Mouse (Mus musculus): ENCODE measurements around the gene Plekhj1. TPM values are rescaled to one million over a fixed set of nuclear protein-coding genes. Genes with fewer than 3 reads are reported as not detected.

The Plekhj1 gene
- total RNA-seq, 2 experiments from 2014 or later, result 43.9 to 78.7 TPM

GRCm38 (mm10) chr10:80806341-80807056, 8.1 kb upstream of the Plekhj1 start:
- peak; percentile 6; the same call in 1 of the 2 replicates for ATAC-seq (replicated peaks; ENCODE audit: poor library complexity)

- peak; percentile 77 for ATAC-seq (replicated peaks; ENCODE audit: poor library complexity)
Measured at GRCm38 (mm10) chr10:80805925-80806324, 7.5 kb upstream of the Plekhj1 start.

- ATAC-seq (replicated peaks; ENCODE audit: poor library complexity), result no peak
Measured at GRCm38 (mm10) chr10:80805322-80805721, 6.9 kb upstream of the Plekhj1 start.

GRCm38 (mm10) chr10:80804916-80805315, 6.5 kb upstream of the Plekhj1 start, which contains the start of gene Amh:
Amh (plus strand) TSS chr10:80805243.
- ATAC-seq (replicated peaks; ENCODE audit: poor library complexity), result no peak

- no peak for ATAC-seq (replicated peaks; ENCODE audit: poor library complexity)
Measured at GRCm38 (mm10) chr10:80804340-80804739, 5.9 kb upstream of the Plekhj1 start.

GRCm38 (mm10) chr10:80802996-80803395, 4.6 kb upstream of the Plekhj1 start:
- no peak for ATAC-seq (replicated peaks; ENCODE audit: poor library complexity)

GRCm38 (mm10) chr10:80802204-80802912, 3.9 kb upstream of the Plekhj1 start:
- no peak for ATAC-seq (replicated peaks; ENCODE audit: poor library complexity)

- ATAC-seq (replicated peaks; ENCODE audit: poor library complexity), result no peak
Measured at GRCm38 (mm10) chr10:80799070-80799566, 692 bp upstream of the Plekhj1 start.

GRCm38 (mm10) chr10:80797186-80798149, 958 bp downstream of the Plekhj1 start:
- ATAC-seq (replicated peaks; ENCODE audit: poor library complexity), result peak; percentile 32

- ATAC-seq (replicated peaks; ENCODE audit: poor library complexity), result no peak
Measured at GRCm38 (mm10) chr10:80796307-80796848, 2.0 kb downstream of the Plekhj1 start.

GRCm38 (mm10) chr10:80794750-80795149, 3.7 kb downstream of the Plekhj1 start:
- ATAC-seq (replicated peaks; ENCODE audit: poor library complexity), result no peak

- no peak for ATAC-seq (replicated peaks; ENCODE audit: poor library complexity)
Measured at GRCm38 (mm10) chr10:80793803-80794202, 4.6 kb downstream of the Plekhj1 start.

GRCm38 (mm10) chr10:80793033-80793784, 5.2 kb downstream of the Plekhj1 start:
- ATAC-seq (replicated peaks; ENCODE audit: poor library complexity), result no peak

- peak; percentile 9 for ATAC-seq (replicated peaks; ENCODE audit: poor library complexity)
Measured at GRCm38 (mm10) chr10:80792175-80793032, 6.0 kb downstream of the Plekhj1 start.

GRCm38 (mm10) chr10:80791476-80792174, 6.8 kb downstream of the Plekhj1 start:
- peak; percentile 38 for ATAC-seq (replicated peaks; ENCODE audit: poor library complexity)

GRCm38 (mm10) chr10:80790761-80791404, 7.5 kb downstream of the Plekhj1 start:
- no peak for ATAC-seq (replicated peaks; ENCODE audit: poor library complexity)

GRCm38 (mm10) chr10:80787517-80787916, 10.9 kb downstream of the Plekhj1 start:
- no peak for ATAC-seq (replicated peaks; ENCODE audit: poor library complexity)

GRCm38 (mm10) chr10:80785963-80786362, 12.5 kb downstream of the Plekhj1 start:
- no peak for ATAC-seq (replicated peaks; ENCODE audit: poor library complexity)
